Mouse (Mus musculus) lung, embryonic 15.5 days (tissue): ENCODE results near the gene Cdc6. TPM values are rescaled to one million over a fixed set of nuclear protein-coding genes. Genes with fewer than 3 reads are reported as not detected.

Experiments used
- ATAC-seq: fragments of 200-750 bp; cut with Nextera tagmentation; 2 replicates; pipeline ENCODE4 v1.8.0; 2017; ENCODE audit warnings: moderate number of reproducible peaks, borderline replicate concordance; ENCODE audit not compliant: low FRiP score, low TSS enrichment; ENCODE audit errors: extremely low read depth
- H3K27ac ChIP-seq: fragments of 300-500 bp; sonication (generic); 2 replicates; pipeline ENCODE4 v1.5.1; 2015; ENCODE audit warnings: moderate library complexity, mild to moderate bottlenecking, inconsistent platforms
- H3K27me3 ChIP-seq: fragments of 300-500 bp; sonication (generic); 2 replicates; pipeline ENCODE4 v1.6.1; 2015; ENCODE audit warnings: inconsistent platforms
- H3K36me3 ChIP-seq: fragments of 300-500 bp; sonication (generic); 2 replicates; pipeline ENCODE4 v1.6.1; 2015; ENCODE audit warnings: inconsistent platforms
- H3K4me1 ChIP-seq: fragments of 300-500 bp; sonication (generic); 2 replicates; pipeline ENCODE4 v1.6.1; 2015; ENCODE audit warnings: inconsistent platforms
- H3K4me2 ChIP-seq: fragments of 300-500 bp; sonication (generic); 2 replicates; pipeline ENCODE4 v1.6.1; 2015; ENCODE audit warnings: inconsistent platforms, mild to moderate bottlenecking, moderate library complexity
- H3K4me3 ChIP-seq: fragments of 300-500 bp; sonication (generic); 2 replicates; pipeline ENCODE4 v1.5.1; 2015; ENCODE audit warnings: mild to moderate bottlenecking, inconsistent platforms
- H3K9ac ChIP-seq: fragments of 300-500 bp; sonication (generic); 2 replicates; pipeline ENCODE4 v1.6.1; 2015; ENCODE audit warnings: inconsistent platforms
- H3K9me3 ChIP-seq: fragments of 300-500 bp; sonication (generic); 2 replicates; pipeline ENCODE4 v1.6.1; 2016; ENCODE audit warnings: inconsistent platforms
- WGBS: fragments of 180-500 bp; shearing (Covaris S2); methylation state at CpG from one replicate; pipeline ENCODE4 v1.1.7; 2015; 5-methylcytosine and 5-hydroxymethylcytosine counted together
- polyA plus RNA-seq: library from polyadenylated mRNA; unstranded; fragments of >200 nt; fragmentation: Nextera tagmentation; extraction: Ambion mirVana; gene quantifications from 2 replicates; pipeline ENCODE4 v1.2.1, GENCODE M21; 2015

Gene Cdc6
- polyA plus RNA-seq, 1 experiment from 2014 or later = 41.3 TPM

GRCm38 (mm10) chr11:98887703-98888102 lies 19.9 kb upstream of the Cdc6 start:
- Histone ChIP-seq H3K36me3 (peaks cover 72% of the 10 kb centered on the region), H3K9me3 (no peaks in the 10 kb centered on the region), H3K27me3 (no peaks in the 10 kb centered on the region), H3K4me1 (peaks cover 16% of the 10 kb centered on the region), H3K4me3 (no peak overlapping the region), H3K9ac (no peak overlapping the region), H3K27ac (no peak overlapping the region), H3K4me2 (no peak overlapping the region)
- WGBS = 96% methylated on average over 3 of the region's 3 CpGs
- no peak for ATAC-seq

- Histone ChIP-seq H3K36me3 (peaks cover 83% of the 10 kb centered on the region), H3K27ac (no peak overlapping the region), H3K9me3 (no peaks in the 10 kb centered on the region), H3K4me2 (no peak overlapping the region), H3K9ac (no peak overlapping the region), H3K4me3 (no peak overlapping the region), H3K4me1 (peaks cover 16% of the 10 kb centered on the region), H3K27me3 (no peaks in the 10 kb centered on the region)
- 96% methylated on average over 4 of the region's 4 CpGs for WGBS
- no peak for ATAC-seq
These were observed 18.5 kb upstream of the Cdc6 start for GRCm38 (mm10) chr11:98889077-98889476.

- Histone ChIP-seq H3K27ac (no peak overlapping the region), H3K4me1 (peaks cover 16% of the 10 kb centered on the region), H3K9me3 (no peaks in the 10 kb centered on the region), H3K9ac (no peak overlapping the region), H3K36me3 (peaks cover 82% of the 10 kb centered on the region), H3K4me2 (no peak overlapping the region), H3K4me3 (no peak overlapping the region), H3K27me3 (no peaks in the 10 kb centered on the region)
- no peak for ATAC-seq
- WGBS = 84% methylated on average over 5 of the region's 5 CpGs
These were observed 17.6 kb upstream of the Cdc6 start for GRCm38 (mm10) chr11:98889977-98890376.

- Histone ChIP-seq H3K4me1 (peaks cover 16% of the 10 kb centered on the region), H3K4me3 (no peak overlapping the region), H3K36me3 (peaks cover 80% of the 10 kb centered on the region), H3K9me3 (no peaks in the 10 kb centered on the region), H3K27ac (0 out of 2 replicates have a peak overlapping the region, but pooled peaks have one; percentile 26), H3K9ac (no peak overlapping the region), H3K27me3 (no peaks in the 10 kb centered on the region), H3K4me2 (no peak overlapping the region)
- 49% methylated on average over 5 of the region's 5 CpGs for WGBS
- peak; percentile 20; the same call in 1 of the 2 replicates for ATAC-seq
These were observed 15.2 kb upstream of the Cdc6 start for GRCm38 (mm10) chr11:98892426-98892825.

- Histone ChIP-seq H3K4me1 (peaks cover 31% of the 10 kb centered on the region), H3K4me2 (no peak overlapping the region), H3K27ac (no peak overlapping the region), H3K36me3 (peaks cover 56% of the 10 kb centered on the region), H3K9me3 (no peaks in the 10 kb centered on the region), H3K27me3 (no peaks in the 10 kb centered on the region), H3K9ac (no peak overlapping the region), H3K4me3 (no peak overlapping the region)
- WGBS = 60% methylated on average over 12 of the region's 12 CpGs
- no peak for ATAC-seq
These were observed 7.0 kb upstream of the Cdc6 start for GRCm38 (mm10) chr11:98900529-98901125.

GRCm38 (mm10) chr11:98902621-98903245 lies 4.9 kb upstream of the Cdc6 start:
- H3K9me3 ChIP-seq = no peaks in the 10 kb centered on the region
- 33% methylated on average over 10 of the region's 10 CpGs for WGBS
- ATAC-seq = no peak
- H3K9ac ChIP-seq = no peak overlapping the region
- peak overlapping the region; percentile 7; the same call in 1 of the 2 replicates for H3K4me2 ChIP-seq
- H3K36me3 ChIP-seq = peaks cover 35% of the 10 kb centered on the region
- peaks cover 42% of the 10 kb centered on the region for H3K4me1 ChIP-seq
- peak overlapping the region; percentile 85 for H3K27ac ChIP-seq
- no peak overlapping the region for H3K4me3 ChIP-seq
- no peaks in the 10 kb centered on the region for H3K27me3 ChIP-seq

GRCm38 (mm10) chr11:98904577-98904976 lies 3.0 kb upstream of the Cdc6 start:
- Histone ChIP-seq H3K27ac (peak overlapping the region; percentile 85), H3K4me3 (no peak overlapping the region), H3K4me1 (peaks cover 59% of the 10 kb centered on the region), H3K27me3 (no peaks in the 10 kb centered on the region), H3K36me3 (peaks cover 21% of the 10 kb centered on the region), H3K4me2 (no peak overlapping the region), H3K9me3 (no peaks in the 10 kb centered on the region), H3K9ac (no peak overlapping the region)
- whole genome bisulfite sequencing = 40% methylated on average over 2 of the region's 2 CpGs
- ATAC-seq = no peak

- Histone ChIP-seq H3K9me3 (no peaks in the 10 kb centered on the region), H3K36me3 (peaks cover 18% of the 10 kb centered on the region), H3K9ac (no peak overlapping the region), H3K4me3 (no peak overlapping the region), H3K27me3 (no peaks in the 10 kb centered on the region), H3K4me2 (peak overlapping the region; percentile 34; the same call in 1 of the 2 replicates), H3K27ac (peak overlapping the region; percentile 85), H3K4me1 (peaks cover 63% of the 10 kb centered on the region)
- WGBS = 43% methylated on average over 7 of the region's 7 CpGs
- ATAC-seq = peak; percentile 36; the same call in 1 of the 2 replicates
These were observed 2.6 kb upstream of the Cdc6 start for GRCm38 (mm10) chr11:98905033-98905432.

GRCm38 (mm10) chr11:98905583-98905982 lies 2.0 kb upstream of the Cdc6 start:
- Histone ChIP-seq H3K27ac (peak overlapping the region; percentile 85), H3K4me2 (peak overlapping the region; percentile 34; the same call in 1 of the 2 replicates)

GRCm38 (mm10) chr11:98907063-98907436 lies 551 bp upstream of the Cdc6 start:
- ATAC-seq = no peak
- Histone ChIP-seq H3K9ac (no peak overlapping the region), H3K27me3 (no peaks in the 10 kb centered on the region), H3K9me3 (no peaks in the 10 kb centered on the region), H3K4me1 (peaks cover 67% of the 10 kb centered on the region), H3K4me2 (peak overlapping the region; percentile 90), H3K27ac (no peak overlapping the region), H3K4me3 (peak overlapping the region; percentile 57), H3K36me3 (peaks cover 17% of the 10 kb centered on the region)
- 55% methylated on average over 5 of the region's 5 CpGs for WGBS

More at GRCm38 (mm10) chr11:98905583-98905982, 2.0 kb upstream of the Cdc6 start:
- Histone ChIP-seq H3K4me1 (peaks cover 67% of the 10 kb centered on the region), H3K9ac (no peak overlapping the region), H3K4me3 (no peak overlapping the region), H3K9me3 (no peaks in the 10 kb centered on the region), H3K27me3 (no peaks in the 10 kb centered on the region), H3K36me3 (peaks cover 18% of the 10 kb centered on the region)
- ATAC-seq = no peak
- WGBS = 49% methylated on average over 4 of the region's 4 CpGs

- Histone ChIP-seq H3K4me3 (peak overlapping the region; percentile 57), H3K27me3 (no peaks in the 10 kb centered on the region), H3K27ac (no peak overlapping the region), H3K36me3 (peaks cover 34% of the 10 kb centered on the region), H3K9ac (no peak overlapping the region), H3K9me3 (no peaks in the 10 kb centered on the region), H3K4me1 (peaks cover 53% of the 10 kb centered on the region), H3K4me2 (peak overlapping the region; percentile 90)
- WGBS = 19% methylated on average over 6 of the region's 6 CpGs
- no peak for ATAC-seq
These were observed 2.1 kb downstream of the Cdc6 start for GRCm38 (mm10) chr11:98909654-98910053.

- Histone ChIP-seq H3K4me1 (peaks cover 49% of the 10 kb centered on the region), H3K36me3 (peaks cover 42% of the 10 kb centered on the region), H3K9me3 (no peaks in the 10 kb centered on the region), H3K27me3 (no peaks in the 10 kb centered on the region), H3K4me3 (no peak overlapping the region), H3K27ac (no peak overlapping the region), H3K9ac (no peak overlapping the region), H3K4me2 (no peak overlapping the region)
- ATAC-seq = no peak
- 73% methylated on average over 11 of the region's 11 CpGs for WGBS
These were observed 2.8 kb downstream of the Cdc6 start for GRCm38 (mm10) chr11:98910415-98910814.
